16 mouse cellular contexts compared by ENCODE assay signal in the genomic region with DNA sequence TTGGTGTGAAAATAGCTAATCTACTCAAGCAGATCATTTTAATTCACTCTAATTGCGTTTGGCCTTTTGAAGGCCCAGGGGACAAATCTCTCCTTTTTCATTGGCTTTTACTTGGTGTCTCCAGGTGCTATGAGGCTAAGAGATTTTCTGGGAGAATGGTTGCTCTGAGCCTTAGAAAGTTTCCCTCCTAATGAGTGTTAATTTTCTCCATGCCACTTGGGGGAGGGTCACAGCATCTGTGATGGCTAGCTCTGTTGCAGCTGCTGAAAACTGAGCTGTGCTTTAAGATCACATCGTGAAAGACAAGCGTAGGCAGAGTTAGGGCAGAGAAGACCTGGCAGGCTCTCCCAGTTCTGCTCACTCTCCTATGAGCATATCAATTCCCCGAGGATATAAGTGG. TPM values are rescaled to one million over a fixed set of nuclear protein-coding genes. Genes with fewer than 3 reads are reported as not detected.
DNase-seq lines count a peak whose midpoint lies in the region; ATAC-seq and TF ChIP-seq lines count a peak whose summit lies in the region.
"Had no signal": no experiment of that assay in that cellular context is flagged by ENCODE, and none has a peak within 500 bp of the region (broad histone marks: within the 10 kb centered on the region; RNA-seq: fewer than 3 reads in every experiment).

No protein-coding gene starts in this region.

- no peak for TF ChIP-seq CTCF in midbrain, postnatal 0 days (IDR thresholded peaks at IDR 0.05)

- H3K4me2 ChIP-seq in kidney, embryonic 16.5 days (replicated peaks; ENCODE audit: low read depth, low read length): 0 out of 2 replicates have a peak overlapping the region, but pooled peaks have one; percentile 4
- no peak overlapping the region; the same call in 1 of the 2 replicates for H3K4me2 ChIP-seq in forebrain, embryonic 12.5 days
- no peak overlapping the region for H3K4me2 ChIP-seq in midbrain, postnatal 0 days (ENCODE audit: low read depth, low read length, poor library complexity, severe bottlenecking)
- H3K4me2 ChIP-seq: liver, embryonic 15.5 days; midbrain, embryonic 12.5 days had no signal

- H3K9ac ChIP-seq in kidney, embryonic 16.5 days (replicated peaks; ENCODE audit: low read length): no peak overlapping the region
- H3K9ac ChIP-seq in forebrain, embryonic 12.5 days: no peak overlapping the region
- no peak overlapping the region for H3K9ac ChIP-seq in midbrain, postnatal 0 days (replicated peaks; ENCODE audit: low read length, poor library complexity, severe bottlenecking)
- H3K9ac ChIP-seq: liver, embryonic 15.5 days; midbrain, embryonic 12.5 days had no signal

- no peaks in the 10 kb centered on the region for H3K9me3 ChIP-seq in kidney, embryonic 16.5 days (ENCODE audit: low read length)
- no peaks in the 10 kb centered on the region for H3K9me3 ChIP-seq in forebrain, embryonic 12.5 days
- H3K9me3 ChIP-seq in midbrain, postnatal 0 days (ENCODE audit: low read length): no peaks in the 10 kb centered on the region
- H3K9me3 ChIP-seq: liver, embryonic 15.5 days; midbrain, embryonic 12.5 days had no signal

- peaks cover under 1% of the 10 kb centered on the region for H3K4me1 ChIP-seq in kidney, embryonic 16.5 days (ENCODE audit: insufficient read depth, low read length)
- H3K4me1 ChIP-seq in brown adipose tissue, adult 24 weeks (ENCODE audit: control insufficient read depth, insufficient read depth, insufficient read length, low read length): peaks cover 5% of the 10 kb centered on the region; the same call in 1 of the 2 replicates
- peaks cover 18% of the 10 kb centered on the region for H3K4me1 ChIP-seq in forebrain, embryonic 12.5 days
- no peaks in the 10 kb centered on the region for H3K4me1 ChIP-seq in midbrain, postnatal 0 days (ENCODE audit: insufficient read depth, low read length)
- H3K4me1 ChIP-seq: liver, embryonic 15.5 days had no signal

- ATAC-seq in kidney, embryonic 16.5 days (ENCODE audit: low FRiP score, low TSS enrichment): no peak
- ATAC-seq in forebrain, embryonic 12.5 days (ENCODE audit: low FRiP score): peak; percentile 49; the same call in 1 of the 2 replicates
- no peak for ATAC-seq in midbrain, postnatal 0 days (ENCODE audit: low FRiP score)
- ATAC-seq: CD4-positive, CD25-positive, alpha-beta regulatory T cell, adult 4 months had no signal

- WGBS in kidney, embryonic 16.5 days: 31% methylated on average over 4 of the region's 4 CpGs
- WGBS in forebrain, embryonic 12.5 days: 24% methylated on average over 4 of the region's 4 CpGs
- WGBS in midbrain, postnatal 0 days: 38% methylated on average over 4 of the region's 4 CpGs

- H3K27ac ChIP-seq in kidney, embryonic 16.5 days (ENCODE audit: low read length): no peak overlapping the region
- peak overlapping the region; percentile 10; the same call in 1 of the 2 replicates for H3K27ac ChIP-seq in brown adipose tissue, adult 24 weeks (replicated peaks; ENCODE audit: low read depth, low read length)
- peak overlapping the region; percentile 56; the same call in 1 of the 2 replicates for H3K27ac ChIP-seq in forebrain, embryonic 12.5 days
- no peak overlapping the region for H3K27ac ChIP-seq in midbrain, postnatal 0 days (ENCODE audit: low read depth, low read length)
- H3K27ac ChIP-seq: liver, embryonic 15.5 days; midbrain, embryonic 12.5 days had no signal

- no peak for DNase-seq in kidney, postnatal 14 days
- DNase-seq in midbrain, postnatal 0 days (ENCODE audit: low spot score): peak; percentile 79
- DNase-seq in thymus, postnatal 25 days: no peak
- DNase-seq in cerebellum, adult 18-20 months: no peak
- DNase-seq: cerebellum, adult 2 months; gastrocnemius, postnatal 25 days; right cerebral cortex, postnatal 25 days; thymus, adult 18-20 months had no signal

- no peak overlapping the region for H3K4me3 ChIP-seq in kidney, embryonic 16.5 days (ENCODE audit: low read length)
- H3K4me3 ChIP-seq in brown adipose tissue, adult 24 weeks (ENCODE audit: insufficient read depth, low read depth, low read length): no peak overlapping the region
- H3K4me3 ChIP-seq in forebrain, embryonic 12.5 days (replicated peaks): no peak overlapping the region
- H3K4me3 ChIP-seq in midbrain, postnatal 0 days (ENCODE audit: low read depth, low read length): no peak overlapping the region
- H3K4me3 ChIP-seq: liver, embryonic 15.5 days; midbrain, embryonic 12.5 days had no signal

- no peaks in the 10 kb centered on the region for H3K36me3 ChIP-seq in kidney, embryonic 16.5 days (ENCODE audit: insufficient read depth, low read length)
- H3K36me3 ChIP-seq in forebrain, embryonic 12.5 days (replicated peaks): no peaks in the 10 kb centered on the region
- no peaks in the 10 kb centered on the region for H3K36me3 ChIP-seq in midbrain, postnatal 0 days (ENCODE audit: insufficient read depth, low read length)
- H3K36me3 ChIP-seq: liver, embryonic 15.5 days; midbrain, embryonic 12.5 days had no signal

- no peaks in the 10 kb centered on the region for H3K27me3 ChIP-seq in kidney, embryonic 16.5 days (ENCODE audit: insufficient read depth, low read length)
- peaks cover 11% of the 10 kb centered on the region; the same call in 1 of the 2 replicates for H3K27me3 ChIP-seq in forebrain, embryonic 12.5 days
- no peaks in the 10 kb centered on the region for H3K27me3 ChIP-seq in midbrain, postnatal 0 days (ENCODE audit: insufficient read depth, low read length)
- H3K27me3 ChIP-seq: midbrain, embryonic 12.5 days had no signal

RNA-seq across cellular contexts. Expression of a gene that starts 38.5 kb away (rescaled TPM):
- polyA plus RNA-seq in kidney, embryonic 16.5 days (2015; fragmentation: Nextera tagmentation; extraction: Ambion mirVana): 0.37 and 0.41 TPM in 2 replicates
- not detected in 2 replicates for polyA plus RNA-seq in brown adipose tissue, adult 24 weeks (2012; ENCODE audit: insufficient read depth, insufficient read length, missing spikeins)
- polyA plus RNA-seq in forebrain, embryonic 12.5 days (2016; fragmentation: Nextera tagmentation; extraction: Ambion mirVana): 0.76 and 1.2 TPM in 2 replicates
- 2.4 and 3.4 TPM in 2 replicates for total RNA-seq in midbrain, postnatal 0 days (2014; rRNA removed)
- 3.8 and 4.4 TPM in 2 replicates for polyA plus RNA-seq in midbrain, postnatal 0 days (2015; fragmentation: Nextera tagmentation; extraction: Ambion mirVana)
- total RNA-seq: gastrocnemius, postnatal 25 days had no signal
- polyA plus RNA-seq: heart, embryonic 14.5 days; kidney, embryonic 14.5 days; liver, embryonic 15.5 days had no signal

RNA-seq across cellular contexts. Expression of a gene that starts 40.9 kb away (rescaled TPM):
- polyA plus RNA-seq in kidney, embryonic 16.5 days (2015; fragmentation: Nextera tagmentation; extraction: Ambion mirVana): 1.4 TPM in 2 replicates
- not detected in 2 replicates for polyA plus RNA-seq in brown adipose tissue, adult 24 weeks (2012; ENCODE audit: insufficient read depth, insufficient read length, missing spikeins)
- 3.7 and 5.9 TPM in 2 replicates for polyA plus RNA-seq in forebrain, embryonic 12.5 days (2016; fragmentation: Nextera tagmentation; extraction: Ambion mirVana)
- total RNA-seq in midbrain, postnatal 0 days (2014; rRNA removed): 10.1 and 16.1 TPM in 2 replicates
- polyA plus RNA-seq in midbrain, postnatal 0 days (2015; fragmentation: Nextera tagmentation; extraction: Ambion mirVana): 19.8 and 22.9 TPM in 2 replicates
- total RNA-seq: gastrocnemius, postnatal 25 days had no signal

RNA-seq across cellular contexts. Expression of a gene that starts 50.5 kb away (rescaled TPM):
- 134 and 142 TPM in 2 replicates for polyA plus RNA-seq in kidney, embryonic 16.5 days (2015; fragmentation: Nextera tagmentation; extraction: Ambion mirVana)
- 87.8 and 101 TPM in 2 replicates for polyA plus RNA-seq in brown adipose tissue, adult 24 weeks (2012; ENCODE audit: insufficient read depth, insufficient read length, missing spikeins)
- polyA plus RNA-seq in forebrain, embryonic 12.5 days (2016; fragmentation: Nextera tagmentation; extraction: Ambion mirVana): 186 and 205 TPM in 2 replicates
- total RNA-seq in midbrain, postnatal 0 days (2014; rRNA removed): 160 and 163 TPM in 2 replicates
- 223 and 225 TPM in 2 replicates for polyA plus RNA-seq in midbrain, postnatal 0 days (2015; fragmentation: Nextera tagmentation; extraction: Ambion mirVana)

Comparison
In these comparisons a context has a peak if more than half of its experiments do, and no peak if none do; other contexts are left out.
1. H3K27ac ChIP-seq: peak in brown adipose tissue, adult 24 weeks (single experiment) and forebrain, embryonic 12.5 days (single experiment); none in kidney, embryonic 16.5 days (single experiment) and midbrain, postnatal 0 days (single experiment).